Mouse (Mus musculus): ENCODE results near the gene Arrdc5. TPM values are rescaled to one million over a fixed set of nuclear protein-coding genes. Genes with fewer than 3 reads are reported as not detected.

Arrdc5 gene
- polyA plus RNA-seq, 1 experiment from 2014 or later: not detected

DNA sequence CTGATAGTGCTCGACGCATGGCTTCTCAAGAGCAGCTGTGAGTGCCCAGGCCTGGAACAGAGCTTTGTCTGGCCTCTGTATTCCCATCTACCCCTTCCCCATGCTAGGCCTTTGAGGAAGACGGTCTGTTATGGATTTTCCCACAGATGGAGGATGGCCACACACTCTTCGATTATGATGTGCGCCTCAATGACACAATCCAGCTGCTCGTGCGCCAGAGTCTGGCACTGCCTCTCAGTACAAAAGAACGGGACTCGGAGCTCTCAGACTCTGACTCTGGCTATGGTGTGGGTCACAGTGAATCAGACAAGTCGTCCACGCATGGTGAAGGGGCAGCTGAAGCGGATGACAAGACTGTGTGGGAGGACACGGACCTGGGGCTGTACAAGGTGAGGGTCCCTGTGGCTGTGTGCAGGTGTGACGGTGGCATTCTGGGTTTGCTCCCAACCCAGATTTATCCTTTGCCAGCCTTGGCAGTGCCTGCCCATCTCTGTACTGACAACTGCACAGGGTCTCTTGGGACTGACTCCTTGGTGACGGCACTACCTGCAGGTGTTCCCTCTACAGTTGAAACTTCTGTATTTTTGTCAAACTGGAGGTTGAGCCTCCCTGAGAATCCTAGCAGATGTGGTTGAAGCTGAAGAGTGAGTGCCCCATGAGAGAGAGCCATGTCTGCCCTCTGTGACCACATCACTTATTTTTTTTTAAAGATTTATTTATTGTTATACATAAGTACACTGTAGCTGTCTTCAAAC, 9.3 kb upstream of the Arrdc5 start:
- 92% methylated on average over 15 of the region's 15 CpGs for WGBS
- no peak overlapping the region for H3K4me2 ChIP-seq (ENCODE audit: low read depth, low read length)
- no peaks in the 10 kb centered on the region for H3K9me3 ChIP-seq (replicated peaks; ENCODE audit: control insufficient read depth, low read length)
- H3K36me3 ChIP-seq (replicated peaks; ENCODE audit: control insufficient read depth, insufficient read depth, low read depth, low read length): peaks cover 19% of the 10 kb centered on the region
- ATAC-seq (replicated peaks; ENCODE audit: insufficient number of reproducible peaks, low FRiP score, low TSS enrichment, low read depth): no peak
- peaks cover 4% of the 10 kb centered on the region for H3K4me1 ChIP-seq (ENCODE audit: control insufficient read depth, insufficient read depth, low read length)
- no peak overlapping the region for H3K27ac ChIP-seq (replicated peaks; ENCODE audit: low read depth, low read length)
- H3K27me3 ChIP-seq (ENCODE audit: control insufficient read depth, insufficient read depth, low read length): no peaks in the 10 kb centered on the region
- H3K4me3 ChIP-seq (ENCODE audit: low read depth, low read length): no peak overlapping the region
- 0 out of 2 replicates have a peak overlapping the region, but pooled peaks have one; percentile 25 for H3K9ac ChIP-seq (replicated peaks; ENCODE audit: low read length)
- DNase-seq (ENCODE audit: low spot score): no peak

DNA sequence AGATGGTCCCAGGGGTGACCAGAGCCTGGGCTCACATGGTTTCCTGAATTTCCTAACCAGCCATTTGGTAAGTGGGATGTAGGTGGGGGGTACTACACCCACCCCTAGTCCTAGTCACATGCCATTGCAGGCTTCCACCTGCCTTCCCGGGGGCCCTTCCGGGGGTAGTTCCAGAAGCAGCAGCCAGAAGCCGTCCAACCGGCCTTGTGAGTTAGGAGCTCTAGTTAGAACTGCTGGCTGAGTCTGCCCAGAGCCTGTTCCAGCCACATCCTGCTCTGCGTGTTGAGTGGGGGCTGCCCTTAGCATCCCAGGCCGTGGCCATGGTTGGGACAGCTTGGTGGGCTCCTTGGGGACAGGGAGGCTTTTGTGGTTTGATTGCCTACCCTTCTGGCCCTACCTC, 8.0 kb upstream of the Arrdc5 start:
- Histone ChIP-seq H3K27me3 (ENCODE audit: control insufficient read depth, insufficient read depth, low read length) (no peaks in the 10 kb centered on the region), H3K4me1 (ENCODE audit: control insufficient read depth, insufficient read depth, low read length) (peaks cover 4% of the 10 kb centered on the region), H3K4me3 (ENCODE audit: low read depth, low read length) (no peak overlapping the region), H3K36me3 (replicated peaks; ENCODE audit: control insufficient read depth, insufficient read depth, low read depth, low read length) (peaks cover 19% of the 10 kb centered on the region), H3K9ac (replicated peaks; ENCODE audit: low read length) (no peak overlapping the region), H3K9me3 (replicated peaks; ENCODE audit: control insufficient read depth, low read length) (no peaks in the 10 kb centered on the region), H3K4me2 (ENCODE audit: low read depth, low read length) (no peak overlapping the region; the same call in 1 of the 2 replicates), H3K27ac (replicated peaks; ENCODE audit: low read depth, low read length) (no peak overlapping the region)
- WGBS: 83% methylated on average over 6 of the region's 6 CpGs
- DNase-seq (ENCODE audit: low spot score) (peak; percentile 45), ATAC-seq (replicated peaks; ENCODE audit: insufficient number of reproducible peaks, low FRiP score, low TSS enrichment, low read depth) (no peak)

DNA sequence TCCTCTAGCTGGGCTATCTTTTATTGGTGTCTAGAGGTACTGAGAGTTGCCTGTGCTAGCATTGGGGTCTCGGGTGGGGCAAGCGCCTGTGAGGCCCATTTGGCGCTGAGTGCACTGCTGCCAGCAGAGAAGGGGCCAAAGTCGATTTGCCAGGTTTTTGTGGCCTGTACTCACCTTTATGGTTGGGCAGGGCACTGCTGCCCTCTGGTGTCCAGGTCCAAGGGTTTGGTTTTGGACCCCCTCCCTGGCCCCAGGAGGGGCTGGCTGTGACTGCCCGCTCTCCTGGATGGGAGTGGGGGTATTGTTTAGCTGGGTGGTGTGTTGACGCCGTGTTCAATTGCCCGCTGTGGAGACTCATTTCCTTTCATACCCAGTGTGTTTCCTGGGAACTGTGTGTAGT, 5.7 kb upstream of the Arrdc5 start:
- peak overlapping the region; percentile 92; the same call in 1 of the 2 replicates for H3K4me2 ChIP-seq (ENCODE audit: low read depth, low read length)
- DNase-seq (ENCODE audit: low spot score): no peak
- WGBS: 73% methylated on average over 8 of the region's 8 CpGs
- peaks cover 12% of the 10 kb centered on the region for H3K36me3 ChIP-seq (replicated peaks; ENCODE audit: control insufficient read depth, insufficient read depth, low read depth, low read length)
- peak overlapping the region; percentile 81 for H3K9ac ChIP-seq (replicated peaks; ENCODE audit: low read length)
- H3K4me3 ChIP-seq (ENCODE audit: low read depth, low read length): peak overlapping the region; percentile 79
- no peaks in the 10 kb centered on the region for H3K27me3 ChIP-seq (ENCODE audit: control insufficient read depth, insufficient read depth, low read length)
- no peak overlapping the region for H3K27ac ChIP-seq (replicated peaks; ENCODE audit: low read depth, low read length)
- no peak for ATAC-seq (replicated peaks; ENCODE audit: insufficient number of reproducible peaks, low FRiP score, low TSS enrichment, low read depth)
- peaks cover 7% of the 10 kb centered on the region for H3K4me1 ChIP-seq (ENCODE audit: control insufficient read depth, insufficient read depth, low read length)
- H3K9me3 ChIP-seq (replicated peaks; ENCODE audit: control insufficient read depth, low read length): no peaks in the 10 kb centered on the region

DNA sequence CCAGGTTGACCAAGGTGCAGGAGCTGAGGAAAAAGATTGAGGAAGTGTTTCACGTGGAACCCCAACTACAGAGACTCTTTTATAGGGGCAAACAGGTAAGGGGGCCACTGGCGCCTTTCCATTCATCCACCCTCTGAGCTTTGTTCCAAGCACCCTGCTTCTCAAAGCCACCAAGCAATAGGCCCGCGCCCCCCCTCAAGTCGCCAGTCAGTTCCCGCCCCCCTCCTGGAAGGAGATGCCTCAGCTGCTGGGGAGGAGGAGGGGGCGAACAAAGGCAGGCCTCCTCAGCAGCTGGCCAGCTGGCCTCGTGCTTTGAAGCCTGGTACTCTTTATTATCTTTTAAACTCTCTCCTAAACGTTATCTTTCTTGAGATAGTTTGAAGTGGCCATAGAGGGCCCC, 5.1 kb upstream of the Arrdc5 start:
- 41% methylated on average over 9 of the region's 9 CpGs for WGBS
- H3K27ac ChIP-seq (replicated peaks; ENCODE audit: low read depth, low read length): no peak overlapping the region
- H3K4me3 ChIP-seq (ENCODE audit: low read depth, low read length): peak overlapping the region; percentile 79
- DNase-seq (ENCODE audit: low spot score): no peak
- H3K4me1 ChIP-seq (ENCODE audit: control insufficient read depth, insufficient read depth, low read length): peaks cover 7% of the 10 kb centered on the region
- H3K9ac ChIP-seq (replicated peaks; ENCODE audit: low read length): peak overlapping the region; percentile 81
- peak overlapping the region; percentile 92 for H3K4me2 ChIP-seq (ENCODE audit: low read depth, low read length)
- H3K9me3 ChIP-seq (replicated peaks; ENCODE audit: control insufficient read depth, low read length): no peaks in the 10 kb centered on the region
- ATAC-seq (replicated peaks; ENCODE audit: insufficient number of reproducible peaks, low FRiP score, low TSS enrichment, low read depth): no peak
- no peaks in the 10 kb centered on the region for H3K27me3 ChIP-seq (ENCODE audit: control insufficient read depth, insufficient read depth, low read length)
- H3K36me3 ChIP-seq (replicated peaks; ENCODE audit: control insufficient read depth, insufficient read depth, low read depth, low read length): peaks cover 10% of the 10 kb centered on the region

DNA sequence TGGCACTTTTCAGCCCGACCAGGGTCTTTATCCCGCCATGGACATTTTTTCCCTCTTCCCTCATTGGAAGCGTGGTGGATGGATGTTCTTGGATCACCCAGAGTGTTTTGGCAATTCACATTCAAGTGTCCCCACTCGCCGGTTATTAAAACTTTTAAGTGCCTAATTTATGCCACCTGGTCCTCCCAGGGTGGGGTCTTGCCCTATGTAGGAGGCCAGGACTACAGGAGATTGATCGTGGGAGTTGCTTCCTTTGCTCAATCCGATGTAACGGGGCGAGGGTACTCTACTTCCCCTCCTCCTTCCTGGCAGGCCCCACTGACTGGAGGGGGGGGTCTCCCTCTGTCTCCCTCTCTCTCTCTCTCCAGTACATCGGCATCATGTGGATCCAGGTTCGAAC, 4.6 kb upstream of the Arrdc5 start:
- no peaks in the 10 kb centered on the region for H3K9me3 ChIP-seq (replicated peaks; ENCODE audit: control insufficient read depth, low read length)
- no peak overlapping the region for H3K27ac ChIP-seq (replicated peaks; ENCODE audit: low read depth, low read length)
- no peak for ATAC-seq (replicated peaks; ENCODE audit: insufficient number of reproducible peaks, low FRiP score, low TSS enrichment, low read depth)
- peak overlapping the region; percentile 92 for H3K4me2 ChIP-seq (ENCODE audit: low read depth, low read length)
- WGBS: 9% methylated on average over 11 of the region's 11 CpGs
- no peak for DNase-seq (ENCODE audit: low spot score)
- H3K27me3 ChIP-seq (ENCODE audit: control insufficient read depth, insufficient read depth, low read length): no peaks in the 10 kb centered on the region
- peak overlapping the region; percentile 79 for H3K4me3 ChIP-seq (ENCODE audit: low read depth, low read length)
- H3K36me3 ChIP-seq (replicated peaks; ENCODE audit: control insufficient read depth, insufficient read depth, low read depth, low read length): peaks cover 9% of the 10 kb centered on the region
- peaks cover 7% of the 10 kb centered on the region for H3K4me1 ChIP-seq (ENCODE audit: control insufficient read depth, insufficient read depth, low read length)
- H3K9ac ChIP-seq (replicated peaks; ENCODE audit: low read length): peak overlapping the region; percentile 81

DNA sequence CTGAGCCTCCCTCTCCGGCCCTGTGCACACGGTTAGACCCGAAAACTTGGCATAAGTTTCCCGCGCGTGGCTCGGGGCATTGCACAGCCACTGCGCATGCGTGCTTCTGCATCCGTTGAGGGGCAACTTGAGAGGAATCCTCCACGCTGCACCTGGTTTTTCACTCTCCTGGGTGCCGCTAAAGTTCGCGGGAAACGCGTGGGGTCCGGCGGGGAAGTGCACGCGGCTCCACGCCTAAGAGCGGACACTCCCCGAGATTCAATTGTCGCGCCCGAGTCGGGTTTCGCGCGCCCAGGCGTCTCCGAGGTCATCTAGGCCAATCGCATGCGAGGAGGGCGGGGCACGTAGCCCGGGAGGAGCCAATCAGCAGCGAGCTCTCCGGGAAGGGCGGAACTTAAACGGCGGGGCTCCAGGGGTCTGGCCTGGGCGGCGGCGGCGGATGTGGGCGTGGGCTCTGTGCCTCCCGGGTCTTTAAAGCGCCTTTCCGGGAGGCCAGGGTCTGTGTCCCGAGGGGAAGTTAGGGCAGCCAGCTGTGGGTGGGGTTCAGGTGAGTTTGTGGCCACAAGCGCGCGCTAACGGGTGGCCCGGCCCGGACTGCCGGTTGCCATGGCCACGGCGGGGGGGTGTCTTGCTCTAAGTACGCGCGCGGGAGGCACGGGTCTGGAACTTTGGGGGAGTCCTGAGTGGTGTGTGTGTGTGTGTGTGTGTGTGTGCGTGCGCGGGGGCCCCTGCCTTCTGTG, 3.9 kb upstream of the Arrdc5 start:
- H3K4me3 ChIP-seq (ENCODE audit: low read depth, low read length): peak overlapping the region; percentile 79
- H3K9me3 ChIP-seq (replicated peaks; ENCODE audit: control insufficient read depth, low read length): no peaks in the 10 kb centered on the region
- H3K9ac ChIP-seq (replicated peaks; ENCODE audit: low read length): peak overlapping the region; percentile 85
- peaks cover 7% of the 10 kb centered on the region for H3K4me1 ChIP-seq (ENCODE audit: control insufficient read depth, insufficient read depth, low read length)
- peak overlapping the region; percentile 89 for H3K27ac ChIP-seq (replicated peaks; ENCODE audit: low read depth, low read length)
- WGBS: under 1% methylated on average over 68 of the region's 68 CpGs
- peak overlapping the region; percentile 92 for H3K4me2 ChIP-seq (ENCODE audit: low read depth, low read length)
- DNase-seq (ENCODE audit: low spot score) (peak; percentile 98), ATAC-seq (replicated peaks; ENCODE audit: insufficient number of reproducible peaks, low FRiP score, low TSS enrichment, low read depth) (peak; percentile 81)
- H3K36me3 ChIP-seq (replicated peaks; ENCODE audit: control insufficient read depth, insufficient read depth, low read depth, low read length): peaks cover 9% of the 10 kb centered on the region
- no peaks in the 10 kb centered on the region for H3K27me3 ChIP-seq (ENCODE audit: control insufficient read depth, insufficient read depth, low read length)

DNA sequence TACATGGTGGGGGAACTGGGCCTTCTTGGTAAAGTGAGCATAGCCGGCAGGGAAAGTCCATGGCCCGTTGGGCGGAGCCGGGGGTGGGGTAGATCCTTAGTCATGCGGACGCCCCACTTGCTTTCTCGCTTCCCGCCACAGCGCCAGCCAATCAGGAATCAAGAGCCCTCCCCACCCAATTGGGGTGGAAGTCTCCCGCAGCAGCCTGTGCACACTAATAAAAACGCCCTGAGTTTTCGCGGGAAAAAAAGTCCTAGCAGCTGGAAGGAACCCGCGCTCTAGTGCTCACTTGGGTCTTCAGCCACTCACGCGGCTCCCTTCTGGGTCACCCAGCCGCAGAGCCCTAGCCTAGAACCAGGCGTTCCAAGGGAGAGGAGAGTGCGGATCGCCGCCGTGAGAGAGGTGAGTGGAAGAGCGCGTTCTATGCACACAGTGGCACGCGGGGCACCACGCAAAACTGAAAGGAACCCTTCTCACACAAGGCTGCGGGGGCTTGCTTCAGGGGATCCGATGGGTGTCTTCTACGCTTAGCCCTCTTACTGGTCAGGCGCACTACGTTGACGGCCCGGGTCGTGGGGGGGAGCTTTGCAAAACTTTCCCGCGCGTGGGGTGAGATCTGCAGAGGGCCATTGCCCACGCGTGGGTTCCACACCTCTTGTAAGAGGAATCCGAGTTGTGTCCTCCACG, 3.2 kb upstream of the Arrdc5 start, which contains the start of gene Uhrf1:
Gene Uhrf1, plus strand, starts transcription at position 162 of the 687 bp plus-strand sequence.
- DNase-seq (ENCODE audit: low spot score) (peak; percentile 96), ATAC-seq (replicated peaks; ENCODE audit: insufficient number of reproducible peaks, low FRiP score, low TSS enrichment, low read depth) (peak; percentile 76)
- WGBS: under 1% methylated on average over 43 of the region's 43 CpGs
- H3K36me3 ChIP-seq (replicated peaks; ENCODE audit: control insufficient read depth, insufficient read depth, low read depth, low read length): peaks cover 4% of the 10 kb centered on the region
- no peaks in the 10 kb centered on the region for H3K9me3 ChIP-seq (replicated peaks; ENCODE audit: control insufficient read depth, low read length)
- no peaks in the 10 kb centered on the region for H3K27me3 ChIP-seq (ENCODE audit: control insufficient read depth, insufficient read depth, low read length)
- H3K4me2 ChIP-seq (ENCODE audit: low read depth, low read length): peak within 1 kb of the TSS; percentile 92
- peak within 1 kb of the TSS; percentile 89 for H3K27ac ChIP-seq (replicated peaks; ENCODE audit: low read depth, low read length)
- H3K4me1 ChIP-seq (ENCODE audit: control insufficient read depth, insufficient read depth, low read length): peaks cover 7% of the 10 kb centered on the region
- peak within 1 kb of the TSS; percentile 79 for H3K4me3 ChIP-seq (ENCODE audit: low read depth, low read length)
- H3K9ac ChIP-seq (replicated peaks; ENCODE audit: low read length): peak within 1 kb of the TSS; percentile 85
